Mouse (Mus musculus): ENCODE data around the gene Tmem14c.
A peak's percentile ranks its signal among the peaks of the same experiment; 100 is the strongest.
"Not testable (repeated sequence)": the region's sequence is repeated elsewhere in the genome, so short reads cannot be mapped to it uniquely, and the experiment has no call there.

Tmem14c gene

GRCm38 (mm10) chr13:41015829-41016634 lies at the start of gene Tmem14c:
Gene Tmem14c (plus strand): TSS chr13:41016292.
- DNase-seq, result peak; percentile 97 to 98

GRCm38 (mm10) chr13:40967609-40968008 lies 48.5 kb upstream of the Tmem14c start:
- no peak for DNase-seq

- no peak for DNase-seq
Measured at GRCm38 (mm10) chr13:40968564-40968963, 47.5 kb upstream of the Tmem14c start.

- DNase-seq, result no peak
Measured at GRCm38 (mm10) chr13:40969761-40970390, 46.2 kb upstream of the Tmem14c start.

GRCm38 (mm10) chr13:40971261-40971660 lies 44.8 kb upstream of the Tmem14c start:
- DNase-seq, result no peak

DNA sequence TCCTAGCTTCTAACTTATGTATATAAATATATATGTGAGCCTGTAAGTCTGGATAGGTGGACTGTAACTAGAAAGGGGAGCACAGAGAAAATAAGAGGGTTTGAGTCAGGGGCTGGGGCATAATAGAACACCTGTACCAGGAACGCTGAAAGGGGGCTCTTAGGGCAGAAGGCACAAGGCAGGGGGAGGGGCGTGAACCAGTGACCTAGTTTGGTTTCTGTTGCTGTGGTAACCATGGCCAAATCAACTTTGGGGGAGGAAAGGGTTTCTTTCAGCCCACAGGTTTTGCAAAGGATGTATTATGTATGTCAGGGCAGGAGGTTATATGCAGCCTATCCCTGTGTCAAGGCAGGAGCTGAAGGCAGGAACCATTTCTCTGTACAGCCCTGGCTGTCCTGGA lies 44.3 kb upstream of the Tmem14c start:
- no peak for DNase-seq

- no peak for DNase-seq
Measured at GRCm38 (mm10) chr13:40972976-40973375, 43.1 kb upstream of the Tmem14c start.

DNA sequence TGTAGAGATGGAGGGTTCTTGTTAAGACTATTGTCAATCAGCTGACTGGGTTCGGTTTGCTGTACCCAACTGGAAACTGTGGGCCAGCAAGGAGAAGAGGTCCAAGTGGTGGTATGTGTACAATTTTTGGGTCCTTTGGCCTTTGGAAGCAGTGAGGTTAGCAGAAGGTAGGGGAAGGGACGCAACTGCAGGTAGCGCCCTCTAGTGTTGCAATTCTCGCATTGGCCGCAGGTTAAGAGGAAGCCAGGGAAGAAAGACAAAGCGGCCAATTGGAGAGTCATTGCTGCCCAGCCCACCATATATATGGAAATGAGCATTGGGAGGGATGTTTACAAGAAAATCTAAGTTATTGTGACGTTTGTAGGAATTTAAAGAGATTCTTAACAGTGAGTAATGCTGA lies 38.5 kb upstream of the Tmem14c start:
- peak; percentile 67 to 82 for DNase-seq

DNA sequence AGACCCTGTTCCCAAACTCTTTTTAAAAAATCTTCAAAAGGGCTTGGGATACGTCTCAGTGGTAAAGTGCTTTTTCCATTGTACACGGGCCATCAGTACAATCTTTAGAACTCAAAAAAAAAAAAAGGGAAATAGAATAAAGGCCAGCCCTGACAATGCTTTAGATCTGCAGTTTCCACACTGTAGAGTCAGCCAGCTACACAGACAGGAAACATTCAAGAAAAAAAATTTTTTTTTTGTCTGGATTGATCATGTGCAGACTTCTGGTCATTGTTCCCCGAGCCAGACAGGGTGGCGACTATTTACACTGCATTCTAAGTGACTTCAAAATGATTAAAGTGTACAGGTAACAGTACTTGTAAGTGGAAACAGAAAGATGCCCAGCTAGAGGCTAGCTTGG lies 37.4 kb upstream of the Tmem14c start:
- peak; percentile 29 to 57 for DNase-seq

- DNase-seq, result peak; percentile 61 to 77
Measured at GRCm38 (mm10) chr13:40979321-40979720, 36.8 kb upstream of the Tmem14c start.

DNA sequence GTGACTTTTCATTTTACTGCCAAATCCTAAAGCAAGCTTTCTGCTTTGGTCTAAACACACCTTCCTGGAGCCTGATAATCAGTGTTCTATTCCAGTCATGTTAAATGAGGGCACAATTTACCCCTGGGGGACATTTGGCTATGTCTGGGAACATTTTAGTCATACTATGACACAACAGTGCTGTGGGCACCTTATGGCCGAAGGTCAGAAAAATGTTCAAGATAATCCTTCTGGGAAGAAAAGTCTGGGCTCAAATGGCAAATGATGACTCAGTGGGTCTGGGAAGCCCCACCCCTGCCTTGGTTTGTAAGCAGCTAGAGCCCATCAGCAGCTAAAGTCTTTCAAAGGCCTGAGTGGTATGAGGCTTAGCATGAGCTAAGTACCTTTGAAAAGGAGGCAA lies 33.3 kb upstream of the Tmem14c start:
- no peak for DNase-seq

DNA sequence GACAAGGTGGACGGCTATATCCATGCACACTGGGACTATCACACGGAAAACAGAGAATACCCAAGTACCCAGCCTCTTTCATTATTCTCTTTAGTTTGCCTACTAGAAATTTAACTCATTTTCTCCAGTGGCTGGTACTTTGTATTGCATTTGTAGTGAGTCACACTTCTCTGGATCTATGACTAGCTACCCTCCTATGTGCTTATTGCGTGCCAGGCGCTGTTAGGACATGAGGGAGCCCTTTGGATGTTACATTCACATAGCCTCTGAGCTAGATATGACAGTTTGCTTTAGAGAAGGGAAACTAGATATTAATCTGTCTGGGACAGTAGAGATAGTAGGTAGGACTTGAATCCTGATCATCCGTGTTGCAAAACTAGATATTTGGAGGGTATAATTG lies 30.0 kb upstream of the Tmem14c start:
- no peak for DNase-seq

- not testable (repeated sequence) for DNase-seq
Measured at GRCm38 (mm10) chr13:40987608-40988303, 28.3 kb upstream of the Tmem14c start.

DNA sequence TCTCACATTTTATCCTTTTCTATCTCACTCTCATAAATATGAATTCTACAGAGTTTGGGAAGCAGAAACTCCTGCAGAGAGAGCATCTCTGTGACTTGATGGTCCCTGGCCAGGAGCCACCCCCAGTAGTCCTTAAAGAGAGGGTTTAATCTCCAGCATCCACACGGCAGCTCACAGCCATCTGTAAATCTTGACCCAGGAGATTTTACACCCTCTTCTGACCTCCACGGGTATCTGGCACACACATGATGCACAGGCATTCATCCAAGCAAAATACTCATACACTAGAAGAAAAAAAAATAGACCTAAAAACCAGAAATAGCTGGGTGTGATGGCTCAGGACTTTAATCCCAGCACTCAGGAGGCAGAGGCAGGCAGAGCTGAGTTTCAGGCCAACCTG lies 27.7 kb upstream of the Tmem14c start:
- no peak for DNase-seq

- DNase-seq, result no peak
Measured at GRCm38 (mm10) chr13:40994487-40995263, 21.4 kb upstream of the Tmem14c start.

DNA sequence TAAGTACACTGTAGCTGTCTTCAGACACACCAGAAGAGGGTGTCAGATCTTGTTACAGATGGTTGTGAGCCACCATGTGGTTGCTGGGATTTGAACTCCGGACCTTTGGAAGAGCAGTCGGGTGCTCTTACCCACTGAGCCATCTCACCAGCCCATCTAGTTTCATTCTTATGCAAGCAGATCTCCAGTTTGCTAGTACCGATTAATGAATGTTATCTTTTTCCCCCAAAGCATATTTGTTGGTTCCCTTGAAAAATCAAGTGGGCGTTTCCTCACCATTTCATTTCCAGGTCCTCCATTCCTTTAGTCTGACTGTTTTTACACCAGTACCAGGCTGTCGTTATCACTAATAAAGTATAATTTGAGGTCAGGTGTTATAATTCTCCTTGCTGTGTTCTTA lies 17.6 kb upstream of the Tmem14c start:
- DNase-seq, result not testable (repeated sequence)

DNA sequence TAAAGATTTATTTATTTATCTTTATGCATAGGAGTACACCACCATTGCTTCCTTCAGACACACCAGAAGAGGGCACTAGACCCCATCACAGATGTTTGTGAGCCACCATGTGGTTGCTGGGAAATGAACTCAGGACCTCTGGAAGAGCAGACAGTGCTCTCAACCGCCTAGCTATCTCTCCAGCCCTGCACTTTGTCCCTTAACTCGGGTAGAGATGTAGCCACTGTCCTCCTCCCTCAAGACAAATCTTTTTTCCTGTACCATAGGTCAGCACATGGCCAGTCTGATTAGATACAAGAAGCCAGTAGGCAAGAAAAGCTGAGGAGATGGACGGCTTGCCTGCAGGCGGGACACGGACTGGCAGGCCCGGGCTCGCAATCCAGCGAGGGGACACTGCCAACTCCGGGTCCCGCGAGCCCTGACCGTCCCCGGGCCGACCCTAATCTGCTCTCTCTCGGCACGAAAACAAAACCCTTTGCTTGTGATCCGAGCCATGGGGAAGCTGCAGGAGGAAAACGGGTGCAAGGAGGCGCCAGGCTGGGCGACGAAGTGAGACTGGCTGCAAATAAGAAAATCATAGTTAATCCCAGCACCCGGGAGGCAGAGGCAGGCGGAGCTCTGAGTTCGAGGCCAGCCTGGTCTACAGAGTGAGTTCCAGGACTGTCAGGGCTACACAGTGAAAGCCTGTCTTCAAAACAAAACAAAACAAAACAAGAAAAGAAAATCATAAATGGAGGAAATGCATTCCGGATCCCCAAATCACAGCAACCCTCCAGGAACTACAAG lies 15.8 kb upstream of the Tmem14c start:
- peak; percentile 20 to 54 for DNase-seq

DNA sequence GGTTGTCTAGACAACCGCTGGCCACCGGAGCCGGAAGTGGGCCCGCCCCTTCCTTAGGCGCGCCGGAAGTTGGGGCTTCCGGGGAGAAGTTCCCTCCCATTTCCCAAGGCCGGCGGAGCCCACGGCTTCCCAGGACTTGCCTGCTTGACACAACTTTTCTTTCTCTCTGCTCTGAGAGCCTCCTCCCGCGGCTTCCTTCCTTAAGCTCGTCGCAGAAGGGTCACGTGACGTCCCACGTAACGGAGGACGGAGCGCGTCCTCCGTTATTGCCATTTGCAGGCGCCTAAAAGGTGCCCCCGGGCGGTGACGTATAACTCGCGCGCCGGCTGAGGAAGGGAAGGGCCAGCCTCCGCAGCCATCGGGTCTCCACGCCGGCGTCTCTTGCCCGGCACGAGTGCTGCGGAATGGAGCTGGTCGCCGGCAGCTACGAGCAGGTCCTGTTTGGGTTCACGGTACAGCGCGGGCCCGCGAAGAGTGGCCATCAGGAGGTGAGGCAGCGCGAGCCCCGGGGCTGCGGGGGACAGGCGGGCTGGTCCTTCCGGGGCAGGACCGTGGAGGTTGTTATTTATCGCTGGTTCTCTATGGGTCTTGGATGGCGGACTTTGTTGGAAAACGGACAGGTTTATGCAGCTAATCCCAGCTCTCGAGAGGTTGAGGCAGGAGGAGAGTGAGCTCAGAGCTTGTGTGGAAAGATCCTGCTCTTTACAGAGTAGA lies 15.0 kb upstream of the Tmem14c start, which contains the start of gene Pak1ip1:
Gene Pak1ip1, plus strand, starts transcription at position 98 of the 714 bp plus-strand sequence.
- DNase-seq, result peak; percentile 93 to 96

- no peak for DNase-seq
Measured at GRCm38 (mm10) chr13:41002001-41002400, 14.1 kb upstream of the Tmem14c start.

GRCm38 (mm10) chr13:41006244-41006643 lies 9.8 kb upstream of the Tmem14c start:
- peak; percentile 14 to 55 for DNase-seq

DNA sequence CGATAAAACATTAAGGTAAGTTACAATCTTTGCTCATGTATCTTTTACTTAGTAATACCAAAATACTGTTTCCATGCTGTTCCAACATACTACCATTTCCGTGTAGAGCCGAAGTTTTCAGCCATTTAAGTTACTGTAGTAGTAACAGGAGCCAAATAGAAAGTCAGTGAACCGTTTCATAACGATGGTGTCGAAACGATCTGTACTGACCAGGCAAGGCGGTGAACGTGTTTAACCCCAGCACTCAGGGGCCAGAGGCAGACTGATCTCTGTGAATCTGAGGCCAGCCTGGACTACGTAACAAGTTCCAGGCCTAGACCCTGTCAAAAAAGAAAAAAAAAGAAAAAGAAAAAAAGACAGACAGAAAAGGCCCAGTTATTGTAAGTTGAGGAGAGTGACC lies 7.8 kb upstream of the Tmem14c start:
- peak; percentile 35 to 41 for DNase-seq

All from kidney, postnatal 36 days (tissue).